Mouse (Mus musculus) cortical plate, adult 2 months (tissue): ENCODE results near the gene Scgb1b30.

ENCODE experiments used
- CTCF ChIP-seq: fragments of 200-500 bp; IDR thresholded peaks from 2 replicates; pipeline ENCODE4 v1.5.1; 2011; ENCODE audit warnings: mild to moderate bottlenecking, control low read depth, low read length; ENCODE audit not compliant: insufficient read depth; ENCODE audit errors: extremely low read depth
- POLR2A ChIP-seq: fragments of 200-500 bp; IDR thresholded peaks from 2 replicates; pipeline ENCODE4 v1.6.1; 2011; ENCODE audit warnings: mild to moderate bottlenecking, low read length, control low read depth; ENCODE audit not compliant: insufficient read depth; ENCODE audit errors: extremely low read depth

DNA sequence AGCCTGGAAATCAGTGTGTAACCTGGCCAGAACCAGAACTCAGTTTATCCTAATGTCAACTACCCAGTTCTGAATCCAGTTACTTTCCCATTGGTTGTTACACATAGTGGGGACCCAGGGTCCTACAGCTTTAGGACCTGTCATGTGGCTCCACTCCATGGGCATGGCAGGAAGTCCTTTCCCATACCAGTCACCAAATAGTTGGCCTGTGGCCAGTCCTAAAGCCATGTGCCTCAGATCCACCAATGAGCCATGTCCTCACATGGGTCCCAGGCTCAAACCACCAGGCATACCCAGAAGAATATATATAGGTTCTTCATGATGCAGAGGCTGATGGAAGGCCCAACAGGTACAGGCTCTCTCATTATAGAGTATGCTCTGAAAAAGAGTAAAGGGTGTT is 6.0 kb downstream of the Scgb1b30 start:
- TF ChIP-seq CTCF (no peak), POLR2A (no peak)
